Mouse (Mus musculus) bone marrow, adult 2 months (tissue): Measurements from ENCODE around the gene Kcnh4.

Experiments
- CTCF ChIP-seq: fragments of 200-500 bp; IDR thresholded peaks from 2 replicates; pipeline ENCODE4 v1.5.1; 2011; ENCODE audit warnings: low read length, control low read depth; ENCODE audit not compliant: control insufficient read depth, insufficient read depth
- POLR2A ChIP-seq: fragments of 200-500 bp; IDR thresholded peaks from 2 replicates; pipeline ENCODE4 v1.6.1; 2011; ENCODE audit warnings: low read depth, mild to moderate bottlenecking, control low read depth, low read length, borderline replicate concordance; ENCODE audit not compliant: control insufficient read depth

GRCm38 (mm10) chr11:100767871-100768270 is 8.1 kb upstream of the Kcnh4 start:
- TF ChIP-seq CTCF (no peak), POLR2A (no peak)
